Mouse (Mus musculus): Measurements from ENCODE around the gene Nifk.
A peak's percentile ranks its signal among the peaks of the same experiment; 100 is the strongest.

DNA sequence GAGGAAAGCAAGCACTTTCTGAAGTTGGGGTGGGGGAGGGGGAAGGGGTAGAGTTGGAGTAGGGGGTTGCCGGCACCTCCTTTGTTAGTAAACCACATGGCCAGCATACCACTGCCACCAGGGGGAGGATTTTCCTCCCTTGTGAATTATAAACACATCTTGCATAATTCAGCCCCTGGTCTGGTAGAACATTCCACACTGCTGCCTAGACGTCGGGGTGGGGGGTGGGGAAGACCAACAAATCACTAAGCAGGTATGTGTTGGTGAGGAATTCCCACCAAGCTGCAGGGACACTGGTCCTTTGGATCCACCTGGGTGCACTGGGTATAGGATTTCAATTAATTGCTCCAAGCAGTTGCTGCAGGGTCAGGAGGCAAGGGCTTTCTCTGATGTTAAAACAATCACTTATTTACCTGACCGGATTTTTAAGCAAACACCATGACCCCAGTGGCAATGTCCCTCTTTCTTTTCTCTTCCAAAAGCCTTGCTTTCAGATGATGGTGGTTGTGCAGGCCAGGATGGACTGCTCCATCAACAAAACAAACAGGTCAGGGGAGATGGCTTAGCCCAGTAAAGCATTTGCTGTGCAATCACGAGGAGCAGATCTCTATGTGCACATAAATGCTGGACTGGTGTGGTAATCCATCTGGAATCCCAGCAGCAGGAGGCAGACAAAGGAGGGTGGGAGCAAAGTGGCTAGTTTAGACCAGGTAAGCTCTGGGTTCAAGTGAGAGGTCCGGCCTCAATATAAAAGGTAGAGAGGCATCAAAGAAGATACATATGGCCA lies 22.2 kb downstream of the Nifk start:
- peak; percentile 37 for TF ChIP-seq CTCF (IDR thresholded peaks at IDR 0.05; ENCODE audit: low read depth)
- TF ChIP-seq EP300 (optimal IDR thresholded peaks at IDR 0.05): no peak
